Comparison of ENCODE assay signal across 25 mouse cellular contexts in the genomic region with DNA sequence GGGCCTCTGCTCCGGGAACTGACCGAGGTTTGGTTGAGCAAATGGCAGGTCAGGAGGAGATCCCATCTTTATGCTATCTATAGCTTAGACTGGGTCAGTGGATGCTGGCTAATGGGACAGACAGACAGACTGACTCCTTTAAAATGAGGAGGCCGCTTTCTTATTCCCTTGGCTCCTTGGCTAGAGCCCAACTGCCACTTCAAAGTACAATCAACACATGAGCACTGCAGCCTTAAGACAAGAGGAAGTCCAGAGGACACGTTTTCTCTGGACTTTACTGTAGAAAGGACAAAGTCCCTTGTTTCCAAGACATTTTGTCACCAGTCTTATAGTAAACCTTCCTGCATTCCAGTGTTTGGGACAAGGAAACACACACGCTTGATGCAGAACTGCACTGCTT. TPM values are rescaled to one million over a fixed set of nuclear protein-coding genes. Genes with fewer than 3 reads are reported as not detected.
A peak's percentile ranks its signal among the peaks of the same experiment; 100 is the strongest.
DNase-seq lines count a peak whose midpoint lies in the region; ATAC-seq and TF ChIP-seq lines count a peak whose summit lies in the region.
"Had no signal": no experiment of that assay in that cellular context is flagged by ENCODE, and none has a peak within 500 bp of the region (broad histone marks: within the 10 kb centered on the region; RNA-seq: fewer than 3 reads in every experiment).

No protein-coding gene starts in this region.

- WGBS in kidney, embryonic 15.5 days = 94% methylated on average over 5 of the region's 5 CpGs
- 80% methylated on average over 5 of the region's 5 CpGs for WGBS in intestine, embryonic 15.5 days
- 52% methylated on average over 5 of the region's 5 CpGs for WGBS in intestine, postnatal 0 days

- no peak overlapping the region for H3K4me2 ChIP-seq in kidney, embryonic 15.5 days
- H3K4me2 ChIP-seq in intestine, embryonic 15.5 days (replicated peaks) = no peak overlapping the region
- no peak overlapping the region for H3K4me2 ChIP-seq in intestine, postnatal 0 days (replicated peaks; ENCODE audit: low read depth)
- H3K4me2 ChIP-seq: forebrain, embryonic 13.5 days; heart, embryonic 13.5 days; hindbrain, embryonic 13.5 days had no signal

- no peak for TF ChIP-seq CTCF in intestine, postnatal 0 days (IDR thresholded peaks at IDR 0.05; ENCODE audit: low read depth)

- H3K27me3 ChIP-seq in kidney, embryonic 15.5 days = no peaks in the 10 kb centered on the region
- H3K27me3 ChIP-seq in intestine, embryonic 15.5 days (replicated peaks) = no peaks in the 10 kb centered on the region
- no peaks in the 10 kb centered on the region for H3K27me3 ChIP-seq in intestine, postnatal 0 days (replicated peaks; ENCODE audit: control insufficient read depth, insufficient read depth, low read length)
- H3K27me3 ChIP-seq: forebrain, embryonic 13.5 days; heart, embryonic 13.5 days; hindbrain, embryonic 13.5 days; Patski had no signal

- H3K9ac ChIP-seq in kidney, embryonic 15.5 days = no peak overlapping the region
- no peak overlapping the region for H3K9ac ChIP-seq in intestine, embryonic 15.5 days
- H3K9ac ChIP-seq in intestine, postnatal 0 days (ENCODE audit: low read depth, low read length) = no peak overlapping the region
- H3K9ac ChIP-seq: forebrain, embryonic 13.5 days; heart, embryonic 13.5 days; hindbrain, embryonic 13.5 days had no signal

- H3K27ac ChIP-seq in kidney, embryonic 15.5 days = no peak overlapping the region
- H3K27ac ChIP-seq in intestine, embryonic 15.5 days = no peak overlapping the region
- H3K27ac ChIP-seq in intestine, postnatal 0 days (ENCODE audit: low read depth, low read length) = peak overlapping the region; percentile 58
- H3K27ac ChIP-seq: forebrain, embryonic 10.5 days; forebrain, embryonic 13.5 days; heart, embryonic 13.5 days; hindbrain, embryonic 10.5 days; hindbrain, embryonic 13.5 days had no signal

- no peaks in the 10 kb centered on the region for H3K9me3 ChIP-seq in kidney, embryonic 15.5 days (replicated peaks)
- no peaks in the 10 kb centered on the region for H3K9me3 ChIP-seq in intestine, embryonic 15.5 days
- no peaks in the 10 kb centered on the region for H3K9me3 ChIP-seq in intestine, postnatal 0 days (ENCODE audit: control insufficient read depth)
- H3K9me3 ChIP-seq: forebrain, embryonic 10.5 days; forebrain, embryonic 13.5 days; G1E; heart, embryonic 13.5 days; hindbrain, embryonic 10.5 days; hindbrain, embryonic 13.5 days had no signal

- intact Hi-C loops in gastrocnemius, postnatal 14 days (cut with DNase I; ENCODE audit: low total_unique reads) = no loop called here

- ATAC-seq in kidney, embryonic 15.5 days (replicated peaks; ENCODE audit: low FRiP score) = no peak
- ATAC-seq in intestine, embryonic 15.5 days = 0 out of 2 replicates have a peak, but pooled peaks have one; percentile 31
- peak; percentile 82 for ATAC-seq in intestine, postnatal 0 days
- no peak for ATAC-seq in CD4-positive, CD25-positive, alpha-beta regulatory T cell, adult 4 months
- ATAC-seq: forebrain, embryonic 13.5 days; forebrain, embryonic 16.5 days; hindbrain, embryonic 16.5 days; Patski had no signal

- no peaks in the 10 kb centered on the region for H3K4me1 ChIP-seq in kidney, embryonic 15.5 days
- H3K4me1 ChIP-seq in intestine, embryonic 15.5 days (replicated peaks) = no peaks in the 10 kb centered on the region
- no peaks in the 10 kb centered on the region for H3K4me1 ChIP-seq in intestine, postnatal 0 days (replicated peaks; ENCODE audit: control insufficient read depth, insufficient read depth, low read length)
- H3K4me1 ChIP-seq: forebrain, embryonic 10.5 days; forebrain, embryonic 13.5 days; heart, embryonic 13.5 days; hindbrain, embryonic 10.5 days; hindbrain, embryonic 13.5 days had no signal

- H3K4me3 ChIP-seq in kidney, embryonic 15.5 days (replicated peaks) = no peak overlapping the region
- H3K4me3 ChIP-seq in intestine, embryonic 15.5 days (replicated peaks) = no peak overlapping the region
- no peak overlapping the region for H3K4me3 ChIP-seq in intestine, postnatal 0 days (ENCODE audit: low read depth, low read length)
- H3K4me3 ChIP-seq: forebrain, embryonic 10.5 days; forebrain, embryonic 13.5 days; heart, embryonic 13.5 days; hindbrain, embryonic 10.5 days; hindbrain, embryonic 13.5 days had no signal

- peak; percentile 25 for DNase-seq in kidney, adult 11 months
- no peak for DNase-seq in kidney, adult 18-20 months
- DNase-seq in kidney, postnatal 36 days = peak; percentile 16 to 62
- DNase-seq in gastrocnemius, postnatal 14 days = no peak
- DNase-seq: adrenal gland, postnatal 10 days; adrenal gland, postnatal 36 days; cerebellum, adult 18-20 months; cerebellum, adult 9-10 months; cerebellum, postnatal 14 days; gastrocnemius, postnatal 10 days; heart, adult 18-20 months had no signal

- H3K36me3 ChIP-seq in kidney, embryonic 15.5 days = peaks cover 100% of the 10 kb centered on the region
- peaks cover 70% of the 10 kb centered on the region for H3K36me3 ChIP-seq in intestine, embryonic 15.5 days
- peaks cover 90% of the 10 kb centered on the region for H3K36me3 ChIP-seq in intestine, postnatal 0 days (ENCODE audit: control insufficient read depth, insufficient read depth)

RNA-seq across cellular contexts. Expression of gene Nfya, which starts 18.3 kb away (rescaled TPM):
- polyA plus RNA-seq in kidney, embryonic 15.5 days (2015; fragmentation: Nextera tagmentation; extraction: Ambion mirVana) = 15.8 and 17.8 TPM in 2 replicates
- 11.2 and 12.5 TPM in 2 replicates for polyA plus RNA-seq in intestine, embryonic 15.5 days (2015; fragmentation: Nextera tagmentation; extraction: Ambion mirVana)
- polyA plus RNA-seq in intestine, postnatal 0 days (2015; fragmentation: Nextera tagmentation; extraction: Ambion mirVana) = 3.8 and 4.2 TPM in 2 replicates
- 10 to 100 TPM; 11.3 to 13.3 TPM for polyA plus RNA-seq in CD4-positive, CD25-positive, alpha-beta regulatory T cell, adult 4 months (2017; shearing (Covaris generic))
- total RNA-seq in gastrocnemius, postnatal 14 days (2021) = 1 to 10 TPM; 9.1 to 9.3 TPM

RNA-seq across cellular contexts. Expression of gene Oard1, which starts 18.4 kb away (rescaled TPM):
- polyA plus RNA-seq in kidney, embryonic 15.5 days (2015; fragmentation: Nextera tagmentation; extraction: Ambion mirVana) = 72.4 and 74.9 TPM in 2 replicates
- polyA plus RNA-seq in intestine, embryonic 15.5 days (2015; fragmentation: Nextera tagmentation; extraction: Ambion mirVana) = 72.8 and 73.2 TPM in 2 replicates
- polyA plus RNA-seq in intestine, postnatal 0 days (2015; fragmentation: Nextera tagmentation; extraction: Ambion mirVana) = 52.1 and 53.9 TPM in 2 replicates
- 10 to 100 TPM; 81.7 to 98.8 TPM for polyA plus RNA-seq in CD4-positive, CD25-positive, alpha-beta regulatory T cell, adult 4 months (2017; shearing (Covaris generic))
- total RNA-seq in gastrocnemius, postnatal 14 days (2021) = 1 to 10 TPM; 7.4 to 8.3 TPM

RNA-seq across cellular contexts. Expression of gene Treml1, which starts 31.7 kb away (rescaled TPM):
- polyA plus RNA-seq in kidney, embryonic 15.5 days (2015; fragmentation: Nextera tagmentation; extraction: Ambion mirVana) = 0.60 and 1.3 TPM in 2 replicates
- 0.44 and 0.68 TPM in 2 replicates for polyA plus RNA-seq in intestine, embryonic 15.5 days (2015; fragmentation: Nextera tagmentation; extraction: Ambion mirVana)
- 0.12 and 0.23 TPM in 2 replicates for polyA plus RNA-seq in intestine, postnatal 0 days (2015; fragmentation: Nextera tagmentation; extraction: Ambion mirVana)
- polyA plus RNA-seq in CD4-positive, CD25-positive, alpha-beta regulatory T cell, adult 4 months (2017; shearing (Covaris generic)) = not detected
- not detected for total RNA-seq in gastrocnemius, postnatal 14 days (2021)
- total RNA-seq: gastrocnemius, postnatal 10 days had no signal
- polyA plus RNA-seq: C2C12, Patski had no signal

RNA-seq across cellular contexts. Expression of gene Apobec2, which starts 41.3 kb away (rescaled TPM):
- 4.2 and 6.9 TPM in 2 replicates for polyA plus RNA-seq in kidney, embryonic 15.5 days (2015; fragmentation: Nextera tagmentation; extraction: Ambion mirVana)
- polyA plus RNA-seq in intestine, embryonic 15.5 days (2015; fragmentation: Nextera tagmentation; extraction: Ambion mirVana) = 3.8 and 4.1 TPM in 2 replicates
- polyA plus RNA-seq in intestine, postnatal 0 days (2015; fragmentation: Nextera tagmentation; extraction: Ambion mirVana) = 2.6 TPM in 2 replicates
- polyA plus RNA-seq in CD4-positive, CD25-positive, alpha-beta regulatory T cell, adult 4 months (2017; shearing (Covaris generic)) = 1 to 10 TPM; 1.2 to 1.8 TPM
- total RNA-seq in gastrocnemius, postnatal 14 days (2021) = 100 to 1,000 TPM; 589 to 629 TPM
- polyA plus RNA-seq: G1E had no signal

RNA-seq across cellular contexts. Expression of gene Trem2, which starts 45.2 kb away (rescaled TPM):
- 2.4 and 2.9 TPM in 2 replicates for polyA plus RNA-seq in kidney, embryonic 15.5 days (2015; fragmentation: Nextera tagmentation; extraction: Ambion mirVana)
- polyA plus RNA-seq in intestine, embryonic 15.5 days (2015; fragmentation: Nextera tagmentation; extraction: Ambion mirVana) = 4.2 and 4.7 TPM in 2 replicates
- 3.2 and 3.4 TPM in 2 replicates for polyA plus RNA-seq in intestine, postnatal 0 days (2015; fragmentation: Nextera tagmentation; extraction: Ambion mirVana)
- not detected for polyA plus RNA-seq in CD4-positive, CD25-positive, alpha-beta regulatory T cell, adult 4 months (2017; shearing (Covaris generic))
- total RNA-seq in gastrocnemius, postnatal 14 days (2021) = under 1 TPM; 0.66 to 0.94 TPM
- polyA plus RNA-seq: C2C12 had no signal

Comparison
In these comparisons a context has a peak if more than half of its experiments do, and no peak if none do; other contexts are left out.
1. DNase-seq: peak in kidney, adult 11 months (single experiment) and kidney, postnatal 36 days (2 of 2); none in kidney, adult 18-20 months (single experiment) and gastrocnemius, postnatal 14 days (single experiment).
2. ATAC-seq: peak in intestine, embryonic 15.5 days (single experiment) and intestine, postnatal 0 days (single experiment); none in kidney, embryonic 15.5 days (single experiment) and CD4-positive, CD25-positive, alpha-beta regulatory T cell, adult 4 months (single experiment).